Comparison of ENCODE assay signal across 17 mouse cellular contexts in genomic region chr10:90674362-90674761, GRCm38 (mm10).
A peak's percentile ranks its signal among the peaks of the same experiment; 100 is the strongest.
DNase-seq lines count a peak whose midpoint lies in the region; TF ChIP-seq lines count a peak whose summit lies in the region.
"Had no signal": no experiment of that assay in that cellular context is flagged by ENCODE, and none has a peak within 500 bp of the region (broad histone marks: within the 10 kb centered on the region; RNA-seq: fewer than 3 reads in every experiment).

No protein-coding gene starts in this region.

- intact Hi-C loops in gastrocnemius, postnatal 14 days (cut with DNase I; ENCODE audit: low total_unique reads), result no loop called here

- peak; percentile 23 for DNase-seq in gastrocnemius, postnatal 14 days
- no peak for DNase-seq in gastrocnemius, adult 18-20 months (ENCODE audit: low spot score)
- DNase-seq in brain, adult 2 months (ENCODE audit: low read depth, low spot score), result peak; percentile 92
- DNase-seq in layer of hippocampus, adult 9-11 months, result peak; percentile 88
- DNase-seq in thymus, postnatal 4 days, result no peak
- no peak for DNase-seq in adrenal gland, postnatal 36 days
- DNase-seq in thymus, adult 2 months, result no peak
- DNase-seq: B cell, adult 2 months; cerebellum, postnatal 36 days; kidney, postnatal 36 days; liver, embryonic 13.5 days; lung, postnatal 14 days; thymus, adult 18-20 months had no signal

- peak overlapping the region; percentile 68; the same call in 1 of the 2 replicates for H3K27ac ChIP-seq in olfactory bulb, adult 2 months (ENCODE audit: insufficient read depth, low read depth, low read length)
- no peak overlapping the region for H3K27ac ChIP-seq in thymus, adult 2 months (ENCODE audit: control insufficient read depth, insufficient read depth, low read length)
- H3K27ac ChIP-seq: heart, embryonic 15.5 days; liver, embryonic 13.5 days; midbrain, embryonic 13.5 days had no signal

- H3K36me3 ChIP-seq in thymus, adult 2 months (ENCODE audit: control insufficient read depth, insufficient read depth, low read length), result no peaks in the 10 kb centered on the region
- H3K36me3 ChIP-seq: G1E; heart, embryonic 15.5 days; liver, embryonic 13.5 days; midbrain, embryonic 13.5 days had no signal

- no peak for TF ChIP-seq CTCF in olfactory bulb, adult 2 months (IDR thresholded peaks at IDR 0.05; ENCODE audit: insufficient read depth, low read depth, low read length)
- no peak for TF ChIP-seq CTCF in thymus, adult 2 months (IDR thresholded peaks at IDR 0.05; ENCODE audit: borderline replicate concordance, control insufficient read depth, extremely low read depth, insufficient read depth, low read length, poor library complexity)

- no peaks in the 10 kb centered on the region for H3K27me3 ChIP-seq in thymus, adult 2 months (ENCODE audit: control insufficient read depth, insufficient read depth, low read length)
- H3K27me3 ChIP-seq: heart, embryonic 15.5 days; liver, embryonic 13.5 days; midbrain, embryonic 13.5 days had no signal

- no peak overlapping the region for H3K4me3 ChIP-seq in olfactory bulb, adult 2 months (ENCODE audit: insufficient read depth, low read depth, low read length)
- no peak overlapping the region for H3K4me3 ChIP-seq in thymus, adult 2 months (ENCODE audit: control insufficient read depth, insufficient read depth, low read length)
- H3K4me3 ChIP-seq: heart, embryonic 15.5 days; liver, embryonic 13.5 days; midbrain, embryonic 13.5 days had no signal

- WGBS in olfactory bulb, adult 2 months, result 40% methylated on average over 10 of the region's 10 CpGs
- WGBS in thymus, adult 2 months, result 91% methylated on average over 10 of the region's 10 CpGs

- H3K4me1 ChIP-seq in olfactory bulb, adult 2 months (ENCODE audit: control insufficient read depth, insufficient read depth, low read length), result 0 out of 2 replicates have a peak, but pooled peaks cover 5% of the 10 kb centered on the region
- no peaks in the 10 kb centered on the region for H3K4me1 ChIP-seq in thymus, adult 2 months (replicated peaks; ENCODE audit: control insufficient read depth, insufficient read depth, low read length)
- H3K4me1 ChIP-seq: heart, embryonic 15.5 days; liver, embryonic 13.5 days; midbrain, embryonic 13.5 days had no signal

- no peak for TF ChIP-seq POLR2A in olfactory bulb, adult 2 months (IDR thresholded peaks at IDR 0.05; ENCODE audit: insufficient read depth, low read depth, low read length)
- no peak for TF ChIP-seq POLR2A in thymus, adult 2 months (IDR thresholded peaks at IDR 0.05; ENCODE audit: control insufficient read depth, extremely low read depth, insufficient read depth, low read length, poor library complexity)

Comparison
In these comparisons a context has a peak if more than half of its experiments do, and no peak if none do; other contexts are left out.
1. DNase-seq: peak in gastrocnemius, postnatal 14 days (single experiment), brain, adult 2 months (single experiment) and layer of hippocampus, adult 9-11 months (single experiment); none in gastrocnemius, adult 18-20 months (single experiment), thymus, postnatal 4 days (single experiment), adrenal gland, postnatal 36 days (0 of 2) and thymus, adult 2 months (single experiment).